Mouse (Mus musculus) lung, adult 2 months (tissue): ENCODE data around the gene 5730522E02Rik.

Experiments
- CTCF ChIP-seq: fragments of 200-500 bp; IDR thresholded peaks from 2 replicates; pipeline ENCODE4 v1.5.1; 2011; ENCODE audit warnings: mild to moderate bottlenecking, low read length, control low read depth; ENCODE audit not compliant: insufficient read depth
- POLR2A ChIP-seq: fragments of 200-500 bp; IDR thresholded peaks from 2 replicates; pipeline ENCODE4 v1.6.1; 2011; ENCODE audit warnings: low read depth, mild to moderate bottlenecking, control low read depth, low read length, borderline replicate concordance; ENCODE audit errors: extremely low read depth

DNA sequence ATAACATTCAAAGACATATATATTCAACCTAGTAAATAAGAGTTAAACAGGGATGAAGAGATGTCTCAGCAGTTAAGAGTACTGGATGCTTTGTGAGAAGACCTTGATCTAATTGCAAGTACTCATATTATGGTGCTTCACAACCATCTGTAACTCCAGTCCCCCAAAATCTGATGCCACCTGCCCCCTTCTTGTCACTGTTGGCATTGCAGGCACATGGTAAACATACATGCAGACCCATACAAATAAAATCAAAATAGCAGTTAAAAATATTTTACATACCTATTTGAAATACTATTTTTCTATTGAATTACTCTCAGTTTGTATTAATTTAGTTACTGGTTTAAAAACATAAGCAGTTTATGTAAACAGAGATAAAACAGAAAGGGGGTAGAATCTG lies 84.6 kb downstream of the 5730522E02Rik start:
- TF ChIP-seq POLR2A (no peak), CTCF (no peak)
